Comparison of ENCODE assay signal across 9 mouse cellular contexts in genomic region chr2:167058201-167058600, GRCm38 (mm10). TPM values are rescaled to one million over a fixed set of nuclear protein-coding genes. Genes with fewer than 3 reads are reported as not detected.
DNase-seq lines count a peak whose midpoint lies in the region; ATAC-seq and TF ChIP-seq lines count a peak whose summit lies in the region.
"Had no signal": no experiment of that assay in that cellular context is flagged by ENCODE, and none has a peak within 500 bp of the region (broad histone marks: within the 10 kb centered on the region; RNA-seq: fewer than 3 reads in every experiment).

No protein-coding gene starts in this region.

- peak; percentile 34 for DNase-seq in lung, postnatal 0 days (ENCODE audit: low spot score)
- DNase-seq in lung, adult 2 months, result no peak
- DNase-seq in adipocyte (ENCODE audit: low spot score), result peak; percentile 35
- peak; percentile 82 for DNase-seq in kidney, adult 9 months
- peak; percentile 41 for DNase-seq in naive thymus-derived CD4-positive, alpha-beta T cell, adult 2 months (ENCODE audit: low read depth)
- DNase-seq in embryo, embryonic 9.5 days (ENCODE audit: extremely low spot score), result no peak
- DNase-seq in left cerebral cortex, adult 8-10 months (ENCODE audit: low spot score in 2 of 2), result no peak

- no peak for TF ChIP-seq EP300 in lung, postnatal 0 days (IDR thresholded peaks at IDR 0.05)

- TF ChIP-seq POLR2A in lung, adult 2 months (IDR thresholded peaks at IDR 0.05; ENCODE audit: borderline replicate concordance, extremely low read depth, low read depth, low read length), result no peak

- peak overlapping the region; percentile 32; the same call in 1 of the 2 replicates for H3K27ac ChIP-seq in lung, postnatal 0 days (ENCODE audit: low read length)
- H3K27ac ChIP-seq: limb, embryonic 10.5 days had no signal

- no peak for ATAC-seq in lung, postnatal 0 days

- no peak overlapping the region for H3K9ac ChIP-seq in lung, postnatal 0 days (replicated peaks; ENCODE audit: low read depth)

- H3K9me3 ChIP-seq in lung, postnatal 0 days (ENCODE audit: low read length), result no peaks in the 10 kb centered on the region
- H3K9me3 ChIP-seq: limb, embryonic 10.5 days; megakaryocyte, embryonic 14.5 days had no signal

- no peak overlapping the region for H3K4me3 ChIP-seq in lung, postnatal 0 days (ENCODE audit: low read depth, low read length)
- no peak overlapping the region for H3K4me3 ChIP-seq in lung, adult 2 months (replicated peaks; ENCODE audit: extremely low read depth, low read depth, low read length)
- H3K4me3 ChIP-seq: limb, embryonic 10.5 days; megakaryocyte, embryonic 14.5 days had no signal

- TF ChIP-seq CTCF in lung, postnatal 0 days (IDR thresholded peaks at IDR 0.05), result no peak
- TF ChIP-seq CTCF in lung, adult 2 months (IDR thresholded peaks at IDR 0.05; ENCODE audit: insufficient read depth, low read length), result no peak

- 35% methylated on average over 3 of the region's 3 CpGs for WGBS in lung, postnatal 0 days
- WGBS in lung, adult 2 months, result 26% methylated on average over 3 of the region's 3 CpGs

- H3K36me3 ChIP-seq in lung, postnatal 0 days (ENCODE audit: insufficient read depth, low read length), result peaks cover 20% of the 10 kb centered on the region; the same call in 1 of the 2 replicates

- peaks cover 20% of the 10 kb centered on the region for H3K4me1 ChIP-seq in lung, postnatal 0 days (ENCODE audit: insufficient read depth, low read depth, low read length)
- peaks cover 21% of the 10 kb centered on the region for H3K4me1 ChIP-seq in lung, adult 2 months (ENCODE audit: control insufficient read depth, insufficient read depth, low read length)

- H3K4me2 ChIP-seq in lung, postnatal 0 days (replicated peaks; ENCODE audit: low read depth, low read length), result no peak overlapping the region

- no peaks in the 10 kb centered on the region for H3K27me3 ChIP-seq in lung, postnatal 0 days (replicated peaks; ENCODE audit: insufficient read depth, low read length)
- H3K27me3 ChIP-seq: megakaryocyte, embryonic 14.5 days had no signal

RNA-seq across cellular contexts. Expression of gene Znfx1, which starts 4.6 kb away (rescaled TPM):
- 9.8 and 9.9 TPM in 2 replicates for polyA plus RNA-seq in lung, postnatal 0 days (2015; fragmentation: Nextera tagmentation; extraction: Ambion mirVana)
- polyA plus RNA-seq in lung, adult 2 months (2012; rRNA removed), result 39.4 and 46.6 TPM in 2 replicates
- total RNA-seq in left cerebral cortex, adult 8-10 months (2022), result 10 to 100 TPM; 77.1 to 92.1 (median 80.7) TPM

RNA-seq across cellular contexts. Expression of gene Ddx27, which starts 43.2 kb away (rescaled TPM):
- polyA plus RNA-seq in lung, postnatal 0 days (2015; fragmentation: Nextera tagmentation; extraction: Ambion mirVana), result 21.8 and 21.9 TPM in 2 replicates
- 17.3 and 18.6 TPM in 2 replicates for polyA plus RNA-seq in lung, adult 2 months (2012; rRNA removed)
- 10 to 100 TPM; 30.7 to 32.7 (median 31.1) TPM for total RNA-seq in left cerebral cortex, adult 8-10 months (2022)

Comparison
In these comparisons a context has a peak if more than half of its experiments do, and no peak if none do; other contexts are left out.
1. DNase-seq: peak in lung, postnatal 0 days (single experiment), adipocyte (single experiment), kidney, adult 9 months (single experiment) and naive thymus-derived CD4-positive, alpha-beta T cell, adult 2 months (single experiment); none in lung, adult 2 months (single experiment), embryo, embryonic 9.5 days (single experiment) and left cerebral cortex, adult 8-10 months (0 of 2).